Mouse (Mus musculus): ENCODE data around the gene Trim8.

GRCm38 (mm10) chr19:46486709-46487108 is 14.8 kb upstream of the Trim8 start:
- TF ChIP-seq CTCF (IDR thresholded peaks at IDR 0.05; ENCODE audit: borderline replicate concordance, insufficient read depth, low read length) (no peak), POLR2A (IDR thresholded peaks at IDR 0.05; ENCODE audit: low read depth, low read length) (no peak)
